Mouse (Mus musculus) stomach, postnatal 0 days (tissue): ENCODE measurements around the gene Lemd1.

Experiments used
- CTCF ChIP-seq: IDR thresholded peaks from 2 replicates; pipeline ENCODE4 v1.5.1; 2016; ENCODE audit warnings: antibody characterized with exemption, low read depth, mild to moderate bottlenecking, moderate library complexity
- EP300 ChIP-seq: optimal IDR thresholded peaks from 2 replicates; pipeline ENCODE3; 2016; ENCODE audit warnings: antibody characterized with exemption

DNA sequence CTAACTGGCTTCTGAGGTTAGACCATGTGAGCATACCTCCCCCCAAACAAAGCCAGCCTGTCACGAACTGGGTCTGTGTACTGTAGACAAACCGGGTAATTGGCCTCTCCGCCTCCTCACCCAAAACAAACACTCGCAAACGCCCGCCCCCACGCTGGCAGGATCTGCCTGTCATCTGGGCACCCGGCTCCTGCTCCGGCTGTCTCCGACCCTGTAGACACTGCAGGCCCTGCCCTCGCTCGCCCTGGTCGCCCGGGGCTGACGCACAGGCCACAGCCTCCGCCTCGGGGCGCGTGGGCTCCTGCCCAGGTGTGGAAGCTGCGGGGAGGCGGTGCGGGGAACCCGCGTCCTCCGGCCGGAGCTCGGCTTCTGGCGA lies 107.2 kb downstream of the Lemd1 start, which contains the start of gene Klhdc8a:
- TF ChIP-seq CTCF (no peak), EP300 (no peak)
